Mouse (Mus musculus) cortical plate, adult 2 months (tissue): ENCODE results near the gene Snx14.

ENCODE experiments used
- CTCF ChIP-seq: fragments of 200-500 bp; IDR thresholded peaks from 2 replicates; pipeline ENCODE4 v1.5.1; 2011; ENCODE audit warnings: mild to moderate bottlenecking, control low read depth, low read length; ENCODE audit not compliant: insufficient read depth; ENCODE audit errors: extremely low read depth
- POLR2A ChIP-seq: fragments of 200-500 bp; IDR thresholded peaks from 2 replicates; pipeline ENCODE4 v1.6.1; 2011; ENCODE audit warnings: mild to moderate bottlenecking, low read length, control low read depth; ENCODE audit not compliant: insufficient read depth; ENCODE audit errors: extremely low read depth

GRCm38 (mm10) chr9:88332447-88332846 lies 106.3 kb downstream of the Snx14 start:
- TF ChIP-seq CTCF, result no peak
- TF ChIP-seq POLR2A, result no peak
